Mouse (Mus musculus): ENCODE results near the gene Galm. TPM values are rescaled to one million over a fixed set of nuclear protein-coding genes. Genes with fewer than 3 reads are reported as not detected.

The Galm gene
- polyA plus RNA-seq, 1 experiment from 2014 or later, result 16.7 TPM

DNA sequence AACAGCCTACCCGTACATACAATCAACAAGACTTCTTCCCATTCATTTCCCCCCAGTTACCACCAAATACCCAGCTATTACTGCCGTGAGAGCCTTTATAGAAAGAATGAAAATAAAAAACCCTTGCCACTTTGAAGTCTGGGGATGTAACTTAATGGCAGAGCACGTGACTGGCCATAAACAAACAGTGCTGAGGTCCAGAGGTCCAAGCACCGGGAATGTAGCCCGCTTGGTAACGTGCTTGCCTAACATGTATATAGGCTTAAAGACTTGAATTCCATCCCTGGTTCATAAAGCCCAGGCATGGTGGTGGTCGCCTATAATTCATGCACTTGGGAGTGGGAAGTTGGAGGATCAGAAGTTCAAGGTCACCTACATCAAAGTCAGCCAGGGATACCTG is 4.6 kb downstream of the Galm start:
- DNase-seq (ENCODE audit: low spot score) (no peak), ATAC-seq (replicated peaks; ENCODE audit: low FRiP score) (no peak; the same call in 1 of the 2 replicates)
- Histone ChIP-seq H3K27ac (ENCODE audit: low read depth, low read length) (no peak overlapping the region), H3K27me3 (replicated peaks; ENCODE audit: control insufficient read depth, insufficient read depth, low read length) (no peaks in the 10 kb centered on the region), H3K4me1 (replicated peaks; ENCODE audit: control insufficient read depth, insufficient read depth, low read length) (no peaks in the 10 kb centered on the region; the same call in 1 of the 2 replicates), H3K9me3 (ENCODE audit: control insufficient read depth, low read length) (no peaks in the 10 kb centered on the region), H3K4me3 (ENCODE audit: low read depth, low read length) (no peak overlapping the region), H3K4me2 (no peak overlapping the region), H3K36me3 (ENCODE audit: control insufficient read depth, insufficient read depth, low read length) (no peaks in the 10 kb centered on the region), H3K9ac (ENCODE audit: low read depth, low read length) (no peak overlapping the region)
- 77% methylated on average over 7 of the region's 7 CpGs for WGBS

DNA sequence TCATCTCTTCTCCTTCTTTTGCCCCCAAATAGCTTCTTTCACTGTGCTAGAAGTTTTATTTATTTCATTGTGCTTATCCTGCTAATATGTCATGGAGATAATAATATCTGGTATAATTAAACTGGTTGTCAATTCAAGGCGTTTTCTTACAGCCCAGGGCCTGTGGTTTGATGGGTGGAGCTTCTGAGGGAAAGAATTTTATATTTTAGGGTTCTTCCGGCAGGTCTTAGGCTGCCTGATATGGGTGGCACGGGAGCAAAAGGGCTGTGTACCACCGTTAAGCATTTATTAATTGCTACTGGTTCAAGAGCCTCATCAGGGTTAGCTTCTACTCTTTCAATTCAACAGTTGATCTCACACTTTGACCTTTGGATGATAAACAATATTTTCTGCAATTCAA is 5.2 kb downstream of the Galm start:
- no peaks in the 10 kb centered on the region; the same call in 1 of the 2 replicates for H3K4me1 ChIP-seq (replicated peaks; ENCODE audit: control insufficient read depth, insufficient read depth, low read length)
- WGBS, result 77% methylated on average over 4 of the region's 4 CpGs
- no peaks in the 10 kb centered on the region for H3K36me3 ChIP-seq (ENCODE audit: control insufficient read depth, insufficient read depth, low read length)
- H3K4me3 ChIP-seq (ENCODE audit: low read depth, low read length), result no peak overlapping the region
- DNase-seq (ENCODE audit: low spot score) (no peak), ATAC-seq (replicated peaks; ENCODE audit: low FRiP score) (no peak)
- no peaks in the 10 kb centered on the region for H3K27me3 ChIP-seq (replicated peaks; ENCODE audit: control insufficient read depth, insufficient read depth, low read length)
- H3K27ac ChIP-seq (ENCODE audit: low read depth, low read length), result no peak overlapping the region
- H3K9ac ChIP-seq (ENCODE audit: low read depth, low read length), result no peak overlapping the region
- H3K9me3 ChIP-seq (ENCODE audit: control insufficient read depth, low read length), result no peaks in the 10 kb centered on the region
- no peak overlapping the region for H3K4me2 ChIP-seq

DNA sequence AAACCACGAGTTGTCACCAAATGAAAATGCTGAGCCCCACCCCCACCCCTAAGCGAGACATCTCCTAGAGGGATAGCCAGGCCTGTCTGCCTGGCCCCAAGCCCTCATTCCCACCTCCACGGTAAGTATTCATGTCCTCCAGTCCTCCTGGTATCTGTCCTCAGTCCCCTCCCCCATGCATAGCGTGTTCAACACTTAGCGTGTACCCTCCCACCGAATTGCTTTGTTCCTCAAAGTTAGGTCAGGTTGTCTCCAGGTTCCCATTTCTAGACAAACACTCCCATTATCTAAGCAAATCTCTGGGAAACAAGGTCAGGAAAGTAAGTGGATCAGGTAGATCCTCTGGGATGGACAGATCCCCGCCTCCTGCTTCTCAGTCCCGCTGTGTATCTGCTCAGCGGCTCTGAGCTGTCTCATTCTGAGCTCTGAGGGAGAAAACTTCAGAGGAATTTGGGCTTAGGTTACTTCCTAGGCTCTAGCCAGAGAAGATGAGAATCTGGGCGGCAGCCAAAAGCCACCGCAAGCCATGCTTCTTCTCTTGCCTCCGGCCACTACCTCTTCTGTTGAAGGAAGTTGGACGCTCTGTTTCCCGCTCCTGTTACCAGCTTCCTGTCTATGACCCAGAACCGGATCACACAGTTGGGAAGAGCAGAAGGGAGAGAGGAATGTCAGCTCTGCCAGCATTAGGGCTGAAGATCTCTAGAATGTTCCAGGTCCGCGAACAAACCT is 11.3 kb downstream of the Galm start:
- Histone ChIP-seq H3K9me3 (ENCODE audit: control insufficient read depth, low read length) (no peaks in the 10 kb centered on the region), H3K9ac (ENCODE audit: low read depth, low read length) (no peak overlapping the region), H3K4me3 (ENCODE audit: low read depth, low read length) (no peak overlapping the region), H3K27me3 (replicated peaks; ENCODE audit: control insufficient read depth, insufficient read depth, low read length) (no peaks in the 10 kb centered on the region), H3K4me1 (replicated peaks; ENCODE audit: control insufficient read depth, insufficient read depth, low read length) (no peaks in the 10 kb centered on the region), H3K36me3 (ENCODE audit: control insufficient read depth, insufficient read depth, low read length) (no peaks in the 10 kb centered on the region), H3K27ac (ENCODE audit: low read depth, low read length) (no peak overlapping the region), H3K4me2 (no peak overlapping the region)
- 67% methylated on average over 17 of the region's 17 CpGs for WGBS
- ATAC-seq (replicated peaks; ENCODE audit: low FRiP score) (no peak), DNase-seq (ENCODE audit: low spot score) (no peak)

DNA sequence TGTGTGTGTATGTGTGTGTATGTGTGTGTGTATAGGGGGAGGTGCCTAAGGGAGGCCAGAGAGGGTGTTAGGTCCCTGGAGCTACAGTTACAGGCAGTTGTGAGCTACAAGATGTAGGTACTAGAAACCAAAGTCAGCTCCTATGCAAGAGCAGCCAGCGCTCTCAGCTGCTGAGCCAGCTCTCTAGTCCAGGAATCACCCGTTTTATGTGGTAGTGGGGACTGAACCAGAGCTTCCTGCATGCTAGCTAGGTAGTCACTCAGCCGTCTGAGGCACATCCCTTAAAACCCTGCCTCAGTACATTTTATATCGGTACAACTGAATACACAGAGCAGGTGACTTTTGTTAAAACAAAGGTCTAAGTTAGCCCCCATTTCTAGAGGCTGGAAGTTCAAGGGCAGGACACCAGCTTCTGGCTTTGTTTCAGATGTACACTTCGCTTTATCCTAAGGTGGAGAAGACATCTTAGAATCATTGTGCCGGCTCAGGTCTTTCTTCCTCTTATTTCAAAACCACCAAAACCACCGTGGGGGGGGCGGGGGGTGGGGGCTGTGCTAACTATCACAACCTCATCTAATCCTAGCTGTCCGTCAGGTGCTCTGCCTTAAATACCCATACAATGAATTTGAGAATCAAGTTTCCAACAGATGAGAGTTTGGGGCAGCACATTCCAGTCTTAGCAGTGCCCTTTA is 12.6 kb downstream of the Galm start:
- H3K4me1 ChIP-seq (replicated peaks; ENCODE audit: control insufficient read depth, insufficient read depth, low read length), result no peaks in the 10 kb centered on the region
- WGBS, result 37% methylated on average over 9 of the region's 9 CpGs
- H3K4me2 ChIP-seq, result no peak overlapping the region
- DNase-seq (ENCODE audit: low spot score) (no peak), ATAC-seq (replicated peaks; ENCODE audit: low FRiP score) (no peak)
- no peak overlapping the region for H3K9ac ChIP-seq (ENCODE audit: low read depth, low read length)
- no peaks in the 10 kb centered on the region for H3K9me3 ChIP-seq (ENCODE audit: control insufficient read depth, low read length)
- no peaks in the 10 kb centered on the region for H3K36me3 ChIP-seq (ENCODE audit: control insufficient read depth, insufficient read depth, low read length)
- no peak overlapping the region for H3K4me3 ChIP-seq (ENCODE audit: low read depth, low read length)
- no peaks in the 10 kb centered on the region for H3K27me3 ChIP-seq (replicated peaks; ENCODE audit: control insufficient read depth, insufficient read depth, low read length)
- no peak overlapping the region for H3K27ac ChIP-seq (ENCODE audit: low read depth, low read length)

DNA sequence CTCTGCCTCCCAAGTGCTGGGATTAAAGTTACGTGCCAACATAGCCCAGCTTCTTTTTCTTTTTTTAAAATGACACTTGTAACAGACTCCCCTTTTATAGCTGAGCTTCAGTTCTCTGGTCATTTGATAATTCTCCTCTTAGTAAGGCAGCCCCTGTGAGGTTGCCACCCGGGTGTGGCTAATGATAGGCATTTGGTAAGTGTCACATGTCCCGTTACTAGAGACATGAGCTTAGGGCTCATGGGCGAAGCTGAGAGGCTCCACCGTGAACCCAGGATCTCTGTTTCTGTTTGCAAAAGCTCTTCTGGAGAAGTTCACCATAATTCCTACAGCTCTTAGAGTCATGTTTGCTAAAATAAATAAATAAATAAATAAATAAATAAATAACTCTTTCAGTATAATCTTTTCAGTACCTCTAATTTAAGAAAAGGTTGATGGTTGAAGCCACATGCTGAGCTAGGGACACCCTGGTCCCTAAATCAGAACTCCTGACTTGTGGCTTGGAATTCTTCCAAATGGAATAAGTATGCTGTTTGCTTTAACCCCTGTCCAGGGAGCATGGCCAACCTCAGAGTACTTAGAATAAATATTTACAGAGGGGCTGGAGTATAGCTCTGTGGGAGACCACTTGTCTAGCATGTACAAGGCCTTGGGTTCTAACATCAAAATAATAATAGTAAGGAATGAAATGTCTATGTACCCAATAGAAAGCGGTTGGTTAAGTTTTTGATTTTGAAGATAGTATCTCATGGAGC is 16.4 kb downstream of the Galm start:
- no peak for DNase-seq (ENCODE audit: low spot score)
- ATAC-seq (replicated peaks; ENCODE audit: low FRiP score), result no peak
- no peaks in the 10 kb centered on the region for H3K4me1 ChIP-seq (replicated peaks; ENCODE audit: control insufficient read depth, insufficient read depth, low read length)

DNA sequence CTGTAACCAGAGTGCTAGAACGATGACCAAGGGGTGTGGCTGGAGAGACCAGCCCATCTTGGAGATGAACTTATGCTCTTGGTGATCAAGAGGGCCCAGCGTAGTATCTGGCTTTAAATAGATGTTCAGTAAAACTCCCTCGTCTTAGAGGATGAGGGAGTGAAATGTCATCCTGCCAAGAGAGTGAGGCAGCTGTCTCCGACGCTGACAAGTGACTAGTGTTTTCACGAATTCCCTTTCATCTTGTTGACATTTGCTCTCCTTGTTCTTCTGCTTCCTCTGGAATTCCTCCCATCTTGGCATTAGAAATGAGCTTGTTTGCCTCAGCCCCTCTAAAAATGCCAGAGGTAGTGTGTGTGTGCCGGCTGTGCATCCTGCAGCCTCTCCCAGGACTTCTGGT is 17.9 kb downstream of the Galm start:
- Histone ChIP-seq H3K4me1 (replicated peaks; ENCODE audit: control insufficient read depth, insufficient read depth, low read length) (no peaks in the 10 kb centered on the region), H3K36me3 (ENCODE audit: control insufficient read depth, insufficient read depth, low read length) (no peaks in the 10 kb centered on the region), H3K27me3 (replicated peaks; ENCODE audit: control insufficient read depth, insufficient read depth, low read length) (no peaks in the 10 kb centered on the region), H3K9ac (ENCODE audit: low read depth, low read length) (no peak overlapping the region), H3K4me3 (ENCODE audit: low read depth, low read length) (no peak overlapping the region), H3K4me2 (no peak overlapping the region), H3K27ac (ENCODE audit: low read depth, low read length) (no peak overlapping the region), H3K9me3 (ENCODE audit: control insufficient read depth, low read length) (no peaks in the 10 kb centered on the region)
- DNase-seq (ENCODE audit: low spot score) (no peak), ATAC-seq (replicated peaks; ENCODE audit: low FRiP score) (no peak)
- WGBS, result 44% methylated on average over 7 of the region's 7 CpGs

More for the DNA sequence above, 16.4 kb downstream of the Galm start:
- H3K4me2 ChIP-seq, result no peak overlapping the region
- H3K27ac ChIP-seq (ENCODE audit: low read depth, low read length), result no peak overlapping the region
- no peaks in the 10 kb centered on the region for H3K9me3 ChIP-seq (ENCODE audit: control insufficient read depth, low read length)
- 78% methylated on average over 6 of the region's 6 CpGs for WGBS
- H3K9ac ChIP-seq (ENCODE audit: low read depth, low read length), result no peak overlapping the region
- no peak overlapping the region for H3K4me3 ChIP-seq (ENCODE audit: low read depth, low read length)
- no peaks in the 10 kb centered on the region for H3K36me3 ChIP-seq (ENCODE audit: control insufficient read depth, insufficient read depth, low read length)
- no peaks in the 10 kb centered on the region for H3K27me3 ChIP-seq (replicated peaks; ENCODE audit: control insufficient read depth, insufficient read depth, low read length)

DNA sequence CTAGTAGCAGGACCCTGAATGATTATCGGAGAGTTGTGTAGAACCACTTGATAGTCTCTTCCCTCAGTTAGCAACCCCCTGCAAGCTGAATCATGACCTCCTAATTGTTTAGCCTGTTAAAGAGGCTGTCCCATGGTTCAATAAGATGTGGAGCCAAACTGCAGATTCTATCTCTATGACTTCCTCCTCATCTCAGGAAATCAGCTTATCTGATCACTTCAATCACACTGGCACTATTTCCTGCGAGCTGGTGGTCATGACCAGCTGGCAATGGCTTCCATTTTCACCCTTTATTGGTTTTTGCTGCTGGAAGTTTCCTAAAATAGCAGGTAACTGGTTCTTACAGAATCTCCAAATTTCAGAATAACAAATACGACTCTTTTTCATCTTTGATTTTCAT is 18.5 kb downstream of the Galm start:
- 52% methylated on average over 3 of the region's 3 CpGs for WGBS
- no peak for ATAC-seq (replicated peaks; ENCODE audit: low FRiP score)
- Histone ChIP-seq H3K4me1 (replicated peaks; ENCODE audit: control insufficient read depth, insufficient read depth, low read length) (no peaks in the 10 kb centered on the region), H3K27ac (ENCODE audit: low read depth, low read length) (no peak overlapping the region), H3K4me2 (no peak overlapping the region), H3K4me3 (ENCODE audit: low read depth, low read length) (no peak overlapping the region), H3K27me3 (replicated peaks; ENCODE audit: control insufficient read depth, insufficient read depth, low read length) (no peaks in the 10 kb centered on the region), H3K36me3 (ENCODE audit: control insufficient read depth, insufficient read depth, low read length) (no peaks in the 10 kb centered on the region), H3K9me3 (ENCODE audit: control insufficient read depth, low read length) (no peaks in the 10 kb centered on the region), H3K9ac (ENCODE audit: low read depth, low read length) (no peak overlapping the region)
- no peak for DNase-seq (ENCODE audit: low spot score)

DNA sequence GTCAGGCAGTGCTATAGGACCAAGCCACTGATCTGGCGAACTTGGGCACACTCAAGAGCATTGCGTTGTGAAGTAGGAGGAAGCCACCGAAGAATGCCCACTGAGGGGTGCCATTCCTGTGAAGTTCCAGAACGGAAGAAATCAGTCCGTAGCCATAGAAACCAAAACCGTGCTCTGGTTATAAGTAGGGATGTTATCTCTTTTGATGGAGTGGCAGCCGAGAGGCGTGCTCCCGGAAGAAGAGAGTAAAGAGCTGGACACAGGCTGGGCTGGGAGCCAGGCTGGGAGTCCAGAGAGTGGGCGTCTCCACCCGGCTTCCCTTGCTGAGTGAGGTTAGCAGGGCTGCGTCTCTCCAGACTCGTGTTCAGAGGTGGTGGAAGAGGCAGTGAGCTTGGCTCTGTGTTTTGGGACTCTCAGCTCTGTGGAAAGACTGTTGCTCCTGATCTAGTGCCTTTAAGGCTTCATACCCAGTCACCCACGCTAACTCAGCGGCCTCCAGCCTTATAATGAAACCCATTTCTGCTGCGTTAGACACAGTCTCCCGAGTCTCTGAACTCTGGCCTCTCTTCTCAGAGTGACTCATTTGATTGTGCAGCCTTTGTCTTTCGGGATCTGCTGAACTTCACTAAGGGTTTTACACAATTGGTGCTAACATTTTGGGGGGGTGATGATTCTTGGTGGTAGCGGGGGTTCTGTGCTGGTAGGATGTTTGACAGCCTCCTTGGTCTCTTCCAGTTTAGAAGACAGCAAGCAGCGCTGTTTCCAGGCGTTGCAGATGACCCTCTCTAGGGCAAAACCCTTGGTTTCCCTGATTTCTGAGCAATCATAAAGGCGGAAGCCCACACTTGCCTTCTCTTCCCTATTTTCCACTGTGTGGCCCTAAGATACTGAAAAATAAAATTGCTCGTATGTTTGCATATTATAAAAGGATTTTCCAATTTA is 21.1 kb downstream of the Galm start:
- H3K9ac ChIP-seq (ENCODE audit: low read depth, low read length), result no peak overlapping the region

More for the DNA sequence above, 21.1 kb downstream of the Galm start:
- Histone ChIP-seq H3K4me1 (replicated peaks; ENCODE audit: control insufficient read depth, insufficient read depth, low read length) (peaks cover 3% of the 10 kb centered on the region; the same call in 1 of the 2 replicates), H3K9me3 (ENCODE audit: control insufficient read depth, low read length) (no peaks in the 10 kb centered on the region), H3K4me3 (ENCODE audit: low read depth, low read length) (no peak overlapping the region), H3K27me3 (replicated peaks; ENCODE audit: control insufficient read depth, insufficient read depth, low read length) (no peaks in the 10 kb centered on the region), H3K36me3 (ENCODE audit: control insufficient read depth, insufficient read depth, low read length) (no peaks in the 10 kb centered on the region), H3K27ac (ENCODE audit: low read depth, low read length) (no peak overlapping the region), H3K4me2 (no peak overlapping the region)
- WGBS, result 65% methylated on average over 23 of the region's 23 CpGs
- no peak for DNase-seq (ENCODE audit: low spot score)
- ATAC-seq (replicated peaks; ENCODE audit: low FRiP score), result no peak

Data from liver, embryonic 11.5 days (tissue).